Mouse (Mus musculus) cerebellum, adult 2 months (tissue): ENCODE measurements around the gene Tspan4. TPM values are rescaled to one million over a fixed set of nuclear protein-coding genes. Genes with fewer than 3 reads are reported as not detected.
A peak's percentile ranks its signal among the peaks of the same experiment; 100 is the strongest.

Experiments
- DNase-seq, 2 experiments: peaks; one replicate each; pipeline ENCODE4 v3.0.0; 2021
- H3K27ac ChIP-seq: fragments of 200-500 bp; 2 replicates; pipeline ENCODE4 v1.5.1; 2012; ENCODE audit warnings: low read length, control low read depth, inconsistent platforms; ENCODE audit not compliant: insufficient read depth
- H3K27me3 ChIP-seq: fragments of 200-500 bp; 2 replicates; pipeline ENCODE4 v1.6.1; 2012; ENCODE audit warnings: inconsistent platforms, mild to moderate bottlenecking, low read length, moderate library complexity; ENCODE audit not compliant: control insufficient read depth, insufficient read depth
- H3K4me1 ChIP-seq: fragments of 200-500 bp; 2 replicates; pipeline ENCODE4 v1.6.1; 2011; ENCODE audit warnings: low read length; ENCODE audit not compliant: control insufficient read depth, insufficient read depth
- H3K4me3 ChIP-seq: fragments of 200-500 bp; replicated peaks from 2 replicates; pipeline ENCODE3; 2011; ENCODE audit warnings: mild to moderate bottlenecking, low read depth, low read length, control low read depth; ENCODE audit not compliant: insufficient read depth
- CTCF ChIP-seq: fragments of 200-500 bp; IDR thresholded peaks from 2 replicates; pipeline ENCODE4 v1.5.1; 2011; ENCODE audit warnings: low read depth, mild to moderate bottlenecking, control low read depth, low read length, moderate library complexity, borderline replicate concordance; ENCODE audit not compliant: insufficient read depth
- POLR2A ChIP-seq: fragments of 200-500 bp; IDR thresholded peaks from 2 replicates; pipeline ENCODE4 v1.6.1; 2011; ENCODE audit warnings: low read length, control low read depth, borderline replicate concordance; ENCODE audit not compliant: insufficient read depth
- WGBS: fragments of 180-500 bp; shearing (Covaris S2); methylation state at CpG from one replicate; pipeline ENCODE4 v1.1.7; 2018; 5-methylcytosine and 5-hydroxymethylcytosine counted together
- polyA plus RNA-seq: library from polyadenylated mRNA; depleted of rRNA; stranded (reverse); fragments of >200 nt; gene quantifications from 2 replicates; pipeline ENCODE4 v1.2.3, GENCODE M21; 2012

Tspan4 gene
- polyA plus RNA-seq, 1 experiment = 140 TPM

GRCm38 (mm10) chr7:141510681-141511191 lies 35.7 kb downstream of the Tspan4 start:
- peaks cover 37% of the 10 kb centered on the region for H3K4me1 ChIP-seq
- DNase-seq = peak; percentile 78 to 80
- no peak overlapping the region for H3K4me3 ChIP-seq
- peak overlapping the region; percentile 95 for H3K27ac ChIP-seq
- TF ChIP-seq POLR2A (no peak), CTCF (no peak)
- H3K27me3 ChIP-seq = no peaks in the 10 kb centered on the region
- 10% methylated on average over 8 of the region's 8 CpGs for WGBS

- Histone ChIP-seq H3K4me3 (no peak overlapping the region), H3K4me1 (peaks cover 3% of the 10 kb centered on the region), H3K27me3 (no peaks in the 10 kb centered on the region), H3K27ac (no peak overlapping the region)
- no peak for DNase-seq
- TF ChIP-seq POLR2A (no peak), CTCF (no peak)
- 79% methylated on average over 4 of the region's 4 CpGs for WGBS
Observed at GRCm38 (mm10) chr7:141517638-141518037, 42.6 kb downstream of the Tspan4 start.

GRCm38 (mm10) chr7:141518296-141518695 lies 43.3 kb downstream of the Tspan4 start:
- Histone ChIP-seq H3K27ac (no peak overlapping the region), H3K27me3 (no peaks in the 10 kb centered on the region), H3K4me3 (no peak overlapping the region), H3K4me1 (peaks cover 10% of the 10 kb centered on the region)
- TF ChIP-seq POLR2A (no peak), CTCF (no peak)
- 68% methylated on average over 5 of the region's 5 CpGs for WGBS
- no peak for DNase-seq

GRCm38 (mm10) chr7:141518926-141519325 lies 43.9 kb downstream of the Tspan4 start:
- peaks cover 14% of the 10 kb centered on the region for H3K4me1 ChIP-seq
- no peak for DNase-seq
- no peak for TF ChIP-seq POLR2A
- TF ChIP-seq CTCF = no peak
- H3K27me3 ChIP-seq = no peaks in the 10 kb centered on the region
- WGBS = 60% methylated on average over 3 of the region's 3 CpGs
- no peak overlapping the region for H3K4me3 ChIP-seq
- H3K27ac ChIP-seq = no peak overlapping the region

GRCm38 (mm10) chr7:141519795-141520194 lies 44.8 kb downstream of the Tspan4 start:
- WGBS = 67% methylated on average over 1 of the region's 1 CpGs
- Histone ChIP-seq H3K4me1 (peaks cover 21% of the 10 kb centered on the region), H3K27ac (no peak overlapping the region), H3K4me3 (no peak overlapping the region), H3K27me3 (no peaks in the 10 kb centered on the region)
- TF ChIP-seq POLR2A (no peak), CTCF (no peak)
- no peak for DNase-seq

GRCm38 (mm10) chr7:141523007-141523406 lies 48.0 kb downstream of the Tspan4 start:
- Histone ChIP-seq H3K27me3 (no peaks in the 10 kb centered on the region), H3K27ac (no peak overlapping the region), H3K4me3 (no peak overlapping the region), H3K4me1 (peaks cover 25% of the 10 kb centered on the region)
- DNase-seq = peak in 1 of 2 experiments; percentile 40
- no peak for TF ChIP-seq POLR2A
- peak; percentile 6; the same call in 1 of the 2 replicates for TF ChIP-seq CTCF
- WGBS = 15% methylated on average over 4 of the region's 4 CpGs

- Histone ChIP-seq H3K4me3 (no peak overlapping the region), H3K4me1 (peaks cover 25% of the 10 kb centered on the region), H3K27me3 (no peaks in the 10 kb centered on the region), H3K27ac (no peak overlapping the region)
- WGBS = 87% methylated on average over 4 of the region's 4 CpGs
- TF ChIP-seq POLR2A (no peak), CTCF (no peak)
- no peak for DNase-seq
Observed at GRCm38 (mm10) chr7:141524271-141524670, 49.2 kb downstream of the Tspan4 start.

GRCm38 (mm10) chr7:141524760-141525579 lies 49.9 kb downstream of the Tspan4 start:
- 42% methylated on average over 6 of the region's 6 CpGs for WGBS

More at GRCm38 (mm10) chr7:141524760-141525579, 49.9 kb downstream of the Tspan4 start:
- Histone ChIP-seq H3K4me3 (no peak overlapping the region), H3K27ac (peak overlapping the region; percentile 9; the same call in 1 of the 2 replicates), H3K27me3 (no peaks in the 10 kb centered on the region), H3K4me1 (peaks cover 25% of the 10 kb centered on the region)
- TF ChIP-seq POLR2A (no peak), CTCF (peak; percentile 98)
- DNase-seq = peak; percentile 86 to 90
